Mouse (Mus musculus) ovary, postnatal 10 days (tissue): ENCODE results near the gene Fhit.

ENCODE experiments used
- DNase-seq: peaks from one replicate; pipeline ENCODE4 v3.0.0; 2022; ENCODE audit warnings: low spot score

Gene Fhit

GRCm38 (mm10) chr14:10345905-10346304 is 815.9 kb downstream of the Fhit start:
- DNase-seq: no peak

- no peak for DNase-seq
These were observed 817.8 kb downstream of the Fhit start for GRCm38 (mm10) chr14:10344064-10344463.

GRCm38 (mm10) chr14:10316764-10317163 is 845.1 kb downstream of the Fhit start:
- no peak for DNase-seq

- no peak for DNase-seq
These were observed 849.6 kb downstream of the Fhit start for GRCm38 (mm10) chr14:10312190-10312589.

GRCm38 (mm10) chr14:10305286-10305685 is 856.5 kb downstream of the Fhit start:
- DNase-seq: no peak

- DNase-seq: no peak
These were observed 860.3 kb downstream of the Fhit start for GRCm38 (mm10) chr14:10301497-10301896.

- no peak for DNase-seq
These were observed 860.9 kb downstream of the Fhit start for GRCm38 (mm10) chr14:10300914-10301313.

- no peak for DNase-seq
These were observed 862.8 kb downstream of the Fhit start for GRCm38 (mm10) chr14:10299030-10299429.

GRCm38 (mm10) chr14:10289043-10289442 is 872.8 kb downstream of the Fhit start:
- DNase-seq: no peak

GRCm38 (mm10) chr14:10286027-10286426 is 875.8 kb downstream of the Fhit start:
- DNase-seq: no peak

- DNase-seq: no peak
These were observed 933.1 kb downstream of the Fhit start for GRCm38 (mm10) chr14:10228708-10229107.

GRCm38 (mm10) chr14:10221847-10222246 is 940.0 kb downstream of the Fhit start:
- DNase-seq: no peak

GRCm38 (mm10) chr14:10213216-10213615 is 948.6 kb downstream of the Fhit start:
- DNase-seq: no peak

GRCm38 (mm10) chr14:10211184-10211583 is 950.7 kb downstream of the Fhit start:
- no peak for DNase-seq

- no peak for DNase-seq
These were observed 952.8 kb downstream of the Fhit start for GRCm38 (mm10) chr14:10209007-10209406.

GRCm38 (mm10) chr14:10205699-10206098 is 956.1 kb downstream of the Fhit start:
- DNase-seq: no peak

GRCm38 (mm10) chr14:10205290-10205689 is 956.5 kb downstream of the Fhit start:
- DNase-seq: no peak

GRCm38 (mm10) chr14:10194130-10194529 is 967.7 kb downstream of the Fhit start:
- DNase-seq: no peak

GRCm38 (mm10) chr14:10171761-10172160 is 990.1 kb downstream of the Fhit start:
- DNase-seq: no peak

- no peak for DNase-seq
These were observed 995.0 kb downstream of the Fhit start for GRCm38 (mm10) chr14:10166641-10167429.

GRCm38 (mm10) chr14:10149872-10150271 is 1012.0 kb downstream of the Fhit start:
- DNase-seq: no peak

GRCm38 (mm10) chr14:10139311-10139710 is 1022.5 kb downstream of the Fhit start:
- DNase-seq: no peak

GRCm38 (mm10) chr14:10133873-10134272 is 1028.0 kb downstream of the Fhit start:
- no peak for DNase-seq

- no peak for DNase-seq
These were observed 1032.2 kb downstream of the Fhit start for GRCm38 (mm10) chr14:10129675-10130074.
